Mouse (Mus musculus): ENCODE data around the gene Arhgap24. TPM values are rescaled to one million over a fixed set of nuclear protein-coding genes. Genes with fewer than 3 reads are reported as not detected.

Gene Arhgap24
- total RNA-seq, 2 experiments from 2014 or later: not detected

- ATAC-seq (replicated peaks; ENCODE audit: low FRiP score, low TSS enrichment, poor library complexity, severe bottlenecking): no peak
Observed at GRCm38 (mm10) chr5:102659061-102659460, 177.9 kb downstream of the Arhgap24 start.

GRCm38 (mm10) chr5:102664988-102665726 lies 184.0 kb downstream of the Arhgap24 start:
- ATAC-seq (replicated peaks; ENCODE audit: low FRiP score, low TSS enrichment, poor library complexity, severe bottlenecking): no peak

DNA sequence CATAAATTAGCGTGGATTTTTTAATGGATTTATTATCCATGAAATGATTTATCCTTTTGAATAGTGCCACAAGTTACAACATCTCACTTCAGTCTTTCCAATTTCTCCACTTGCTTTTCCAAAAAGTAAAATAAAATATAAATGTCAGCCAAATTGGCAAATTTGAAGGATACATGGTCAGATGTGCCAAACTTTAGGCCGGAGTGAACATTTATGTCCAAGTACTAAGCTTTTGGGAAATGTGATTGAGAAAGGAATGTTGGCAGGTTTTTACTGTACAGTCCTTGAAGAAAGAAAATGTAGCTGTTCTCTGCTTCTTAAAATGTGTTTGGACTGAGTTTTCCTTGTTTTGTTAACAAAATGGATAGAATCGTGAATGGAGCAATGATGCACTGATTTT lies 185.7 kb downstream of the Arhgap24 start:
- ATAC-seq (replicated peaks; ENCODE audit: low FRiP score, low TSS enrichment, poor library complexity, severe bottlenecking): no peak

DNA sequence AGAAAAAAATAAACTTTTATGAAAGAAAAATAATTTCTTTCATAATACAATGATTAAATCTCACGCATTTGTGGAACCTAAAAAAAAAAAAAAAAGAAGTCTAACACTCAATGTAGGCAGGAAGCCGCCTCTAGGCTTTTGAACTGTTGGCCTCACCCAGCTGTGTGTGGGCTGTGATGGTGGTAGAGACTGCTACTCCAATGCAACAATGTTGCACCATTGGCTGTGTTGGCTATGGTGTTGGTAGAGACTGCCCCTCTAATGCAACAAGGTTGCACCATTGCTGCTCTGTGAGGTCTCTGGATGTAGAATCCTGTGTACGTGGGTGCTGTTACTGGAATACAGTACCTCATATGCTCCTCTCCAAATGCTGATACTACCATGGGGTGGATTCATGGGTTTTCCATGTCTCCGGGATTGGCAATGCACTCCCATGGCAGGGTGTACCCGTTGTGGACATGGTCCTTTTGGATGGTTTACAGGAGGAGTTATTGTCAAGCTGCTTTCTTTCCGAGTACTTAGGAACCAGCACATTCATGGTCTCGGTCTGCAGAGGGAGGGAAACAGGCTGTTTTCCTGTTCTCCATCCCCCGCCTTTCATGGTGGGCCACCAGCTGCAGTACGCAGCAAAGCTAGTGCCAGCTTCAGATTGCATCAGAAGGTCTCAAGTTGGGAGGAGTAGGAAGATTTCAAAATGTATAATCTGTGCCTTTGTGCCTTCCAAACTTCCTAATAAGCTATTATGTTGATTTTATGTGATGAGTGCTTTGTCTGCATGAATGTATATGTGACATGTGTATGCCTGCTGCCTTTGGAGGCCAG lies 186.8 kb downstream of the Arhgap24 start:
- no peak for ATAC-seq (replicated peaks; ENCODE audit: low FRiP score, low TSS enrichment, poor library complexity, severe bottlenecking)

DNA sequence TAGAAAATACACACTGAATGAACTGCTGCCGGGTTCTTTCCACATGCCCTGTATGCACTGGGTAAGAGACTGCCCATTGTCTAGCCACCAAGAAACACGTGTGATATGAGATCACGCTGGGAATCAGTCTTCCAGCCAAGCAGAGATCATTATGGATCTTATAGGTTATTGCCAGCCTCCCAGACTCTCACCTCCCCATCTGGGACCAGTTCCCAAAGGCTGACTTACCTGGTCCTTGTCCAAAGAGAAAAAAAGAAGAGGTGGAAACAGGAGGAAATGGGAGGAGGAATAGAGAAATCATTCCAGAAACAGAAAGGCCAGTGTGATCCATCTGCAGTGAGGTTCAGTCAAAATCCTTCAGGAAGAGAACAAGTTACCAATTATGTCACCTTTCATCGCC lies 189.0 kb downstream of the Arhgap24 start:
- no peak for ATAC-seq (replicated peaks; ENCODE audit: low FRiP score, low TSS enrichment, poor library complexity, severe bottlenecking)

DNA sequence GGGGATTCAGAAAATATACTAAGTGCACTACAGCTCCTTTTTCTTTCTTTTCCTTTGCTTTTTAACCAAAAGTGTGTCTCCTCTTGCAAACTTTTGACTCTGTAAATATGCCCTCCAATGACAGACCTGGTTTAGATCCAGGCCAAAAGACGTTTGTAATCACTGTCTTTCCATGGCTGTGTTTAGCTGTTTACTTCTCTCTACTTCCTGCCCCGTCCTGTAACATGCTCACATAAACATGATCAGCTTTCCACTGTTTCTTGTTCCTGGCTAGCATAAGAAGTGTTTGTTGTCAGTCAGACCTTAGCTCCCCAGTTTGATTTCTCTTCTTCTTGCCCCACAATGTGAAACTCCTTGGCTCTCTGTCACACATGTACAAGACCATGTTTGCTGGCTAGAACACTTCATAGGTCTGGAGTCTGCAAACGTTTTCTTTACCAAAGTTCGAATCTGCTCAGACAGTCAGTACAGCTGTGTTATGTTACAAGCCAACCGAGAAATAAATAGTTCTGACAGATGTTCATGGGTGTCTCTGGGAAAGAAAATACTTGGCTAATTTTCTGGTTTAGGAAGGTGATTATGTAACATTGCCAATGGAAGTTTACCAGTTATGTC lies 189.6 kb downstream of the Arhgap24 start:
- no peak for ATAC-seq (replicated peaks; ENCODE audit: low FRiP score, low TSS enrichment, poor library complexity, severe bottlenecking)

DNA sequence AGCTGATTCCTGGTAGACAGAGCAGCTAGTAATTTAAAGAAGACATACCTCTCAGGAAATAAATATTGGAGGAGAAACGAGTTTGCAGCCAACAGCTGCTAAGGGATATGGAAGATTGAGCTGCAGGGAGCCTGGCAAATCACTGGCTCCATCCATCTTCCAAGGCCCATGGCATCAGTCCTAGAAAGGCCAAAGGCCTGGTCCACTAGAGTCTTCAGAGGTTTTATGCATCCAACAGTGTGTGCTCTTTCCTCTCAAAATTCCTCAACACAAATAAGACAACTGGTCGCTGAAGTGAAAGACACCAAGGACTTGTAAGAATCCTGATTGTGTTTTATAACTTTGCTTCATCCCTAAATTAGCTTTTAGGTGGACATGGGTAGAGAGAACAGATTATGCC lies 194.1 kb downstream of the Arhgap24 start:
- no peak for ATAC-seq (replicated peaks; ENCODE audit: low FRiP score, low TSS enrichment, poor library complexity, severe bottlenecking)

DNA sequence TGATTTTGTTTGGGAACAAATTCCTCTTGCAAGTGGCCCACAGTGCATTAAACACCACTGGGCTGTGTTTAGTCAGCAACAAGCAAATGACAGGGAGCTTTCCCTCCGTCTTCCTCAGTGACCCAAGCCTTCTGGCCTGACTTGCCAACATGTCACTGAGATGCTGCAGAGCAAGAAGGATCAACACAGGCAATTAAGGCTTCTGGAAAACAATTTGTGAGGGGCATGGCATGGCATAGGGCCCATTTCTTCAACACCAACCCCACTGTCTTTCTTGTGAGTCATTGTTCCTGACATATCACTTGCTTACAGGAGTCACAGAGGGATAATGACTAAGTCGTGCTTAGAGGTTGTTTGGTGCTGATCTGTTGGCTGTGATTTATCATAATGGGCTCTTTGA lies 196.0 kb downstream of the Arhgap24 start:
- ATAC-seq (replicated peaks; ENCODE audit: low FRiP score, low TSS enrichment, poor library complexity, severe bottlenecking): no peak

DNA sequence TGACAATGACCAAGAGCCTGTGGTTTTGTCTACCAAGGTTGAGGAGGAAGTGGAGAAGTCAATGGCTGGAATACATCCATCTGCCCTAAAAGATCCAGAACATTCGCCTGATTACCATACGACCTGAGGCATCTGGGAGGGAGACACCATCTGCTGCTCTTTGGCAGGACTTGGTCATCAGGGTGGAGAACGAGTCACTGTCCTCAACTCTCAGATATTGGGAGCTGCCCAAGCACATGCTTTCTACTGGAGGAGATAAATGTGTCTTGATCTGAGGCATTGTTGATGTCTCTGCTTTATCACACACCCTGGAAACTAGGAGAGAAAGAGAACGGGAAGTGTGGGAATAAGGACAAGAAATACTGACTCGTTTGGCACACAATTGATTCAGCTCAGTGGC lies 206.5 kb downstream of the Arhgap24 start:
- no peak for ATAC-seq (replicated peaks; ENCODE audit: low FRiP score, low TSS enrichment, poor library complexity, severe bottlenecking)

- 0 out of 2 replicates have a peak, but pooled peaks have one; percentile 52 for ATAC-seq (replicated peaks; ENCODE audit: low FRiP score, low TSS enrichment, poor library complexity, severe bottlenecking)
Observed at GRCm38 (mm10) chr5:102692487-102692886, 211.3 kb downstream of the Arhgap24 start.

DNA sequence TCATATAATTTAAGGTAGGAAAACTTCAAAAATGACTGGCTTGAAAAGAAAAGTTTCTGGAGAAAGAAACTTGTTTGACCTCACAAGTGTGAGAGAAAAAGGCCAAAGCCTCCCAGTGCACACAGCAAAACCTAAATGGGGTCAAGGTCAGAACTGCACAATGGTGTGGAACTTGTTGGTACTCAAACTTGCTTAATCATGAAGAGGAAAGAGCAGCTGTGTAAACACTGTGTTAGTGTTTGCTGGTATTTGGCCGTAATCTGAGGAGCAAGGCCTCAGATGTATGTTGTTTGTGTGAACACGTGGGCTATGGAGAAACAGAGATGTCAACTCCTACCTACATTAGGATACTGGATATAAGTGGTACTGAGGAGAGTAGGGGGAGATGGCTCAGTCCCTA lies 212.0 kb downstream of the Arhgap24 start:
- ATAC-seq (replicated peaks; ENCODE audit: low FRiP score, low TSS enrichment, poor library complexity, severe bottlenecking): no peak

DNA sequence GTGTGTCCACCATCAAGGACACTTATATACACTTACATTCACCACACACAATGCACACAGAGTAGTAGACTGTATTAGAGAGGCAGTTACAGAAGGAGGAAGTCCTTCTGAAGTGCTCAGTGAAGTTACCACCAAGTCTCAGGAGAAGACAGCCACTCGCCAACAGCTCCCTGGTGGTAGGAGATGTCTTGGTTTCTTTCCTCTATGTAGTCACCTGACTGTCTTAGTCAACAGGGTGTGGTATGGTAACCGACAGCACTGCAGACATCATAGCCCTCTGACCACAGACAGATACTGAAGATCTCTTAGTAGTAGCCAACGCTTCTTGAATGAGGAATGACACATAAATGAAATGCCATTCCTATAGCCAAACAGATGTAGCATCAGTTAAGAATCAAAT lies 212.7 kb downstream of the Arhgap24 start:
- no peak for ATAC-seq (replicated peaks; ENCODE audit: low FRiP score, low TSS enrichment, poor library complexity, severe bottlenecking)

GRCm38 (mm10) chr5:102697784-102698183 lies 216.6 kb downstream of the Arhgap24 start:
- ATAC-seq (replicated peaks; ENCODE audit: low FRiP score, low TSS enrichment, poor library complexity, severe bottlenecking): no peak

DNA sequence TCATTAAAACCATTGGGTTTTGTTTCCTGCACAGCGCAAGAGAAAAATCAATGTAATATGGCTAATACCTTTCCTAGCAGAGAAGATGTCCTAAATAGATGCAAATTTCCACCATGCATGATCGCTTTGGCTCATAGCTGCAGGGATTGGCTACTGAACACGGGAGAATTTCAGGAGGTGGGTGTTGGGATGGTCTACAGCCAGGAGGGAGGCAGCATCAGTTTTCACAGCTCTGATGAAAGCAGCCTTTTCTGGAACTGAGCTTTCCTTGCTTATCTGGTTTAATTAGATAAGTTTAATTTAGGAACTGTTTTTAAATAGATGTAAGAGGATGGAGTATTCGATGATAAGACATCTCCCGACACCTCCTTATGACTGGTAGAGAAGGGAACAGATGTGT lies 217.2 kb downstream of the Arhgap24 start:
- no peak for ATAC-seq (replicated peaks; ENCODE audit: low FRiP score, low TSS enrichment, poor library complexity, severe bottlenecking)

DNA sequence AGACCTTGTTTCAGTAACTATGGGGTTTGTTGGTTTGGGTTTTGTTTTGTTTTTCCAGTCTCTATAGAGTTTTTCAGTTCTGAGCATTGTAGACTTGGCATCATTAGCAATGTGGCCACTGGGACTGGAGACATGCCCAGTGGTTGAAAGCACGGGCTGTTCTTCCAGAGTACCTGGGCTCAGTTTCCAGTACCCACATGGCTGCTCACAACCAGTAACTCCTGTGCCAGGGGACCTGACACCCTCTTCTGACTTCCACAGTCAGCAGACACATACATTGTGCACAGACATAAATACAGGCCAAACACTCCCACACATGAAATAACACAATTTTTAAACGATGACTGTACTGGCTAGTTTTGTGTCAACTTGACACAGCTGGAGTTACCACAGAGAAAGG lies 217.7 kb downstream of the Arhgap24 start:
- no peak for ATAC-seq (replicated peaks; ENCODE audit: low FRiP score, low TSS enrichment, poor library complexity, severe bottlenecking)

GRCm38 (mm10) chr5:102702581-102702980 lies 221.4 kb downstream of the Arhgap24 start:
- no peak for ATAC-seq (replicated peaks; ENCODE audit: low FRiP score, low TSS enrichment, poor library complexity, severe bottlenecking)

GRCm38 (mm10) chr5:102703325-102704099 lies 222.3 kb downstream of the Arhgap24 start:
- no peak for ATAC-seq (replicated peaks; ENCODE audit: low FRiP score, low TSS enrichment, poor library complexity, severe bottlenecking)

- ATAC-seq (replicated peaks; ENCODE audit: low FRiP score, low TSS enrichment, poor library complexity, severe bottlenecking): no peak
Observed at GRCm38 (mm10) chr5:102705170-102705569, 224.0 kb downstream of the Arhgap24 start.

GRCm38 (mm10) chr5:102710336-102710735 lies 229.1 kb downstream of the Arhgap24 start:
- ATAC-seq (replicated peaks; ENCODE audit: low FRiP score, low TSS enrichment, poor library complexity, severe bottlenecking): no peak
